Mouse (Mus musculus) myocyte (in vitro differentiated cells): ENCODE measurements around the gene Snx20. TPM values are rescaled to one million over a fixed set of nuclear protein-coding genes. Genes with fewer than 3 reads are reported as not detected.

Experiments used
- H3K27me3 ChIP-seq: one replicate; pipeline ENCODE4 v1.6.1; 2011; ENCODE audit not compliant: control insufficient read depth, insufficient read depth, insufficient read length
- H3K36me3 ChIP-seq: one replicate; pipeline ENCODE4 v1.6.1; 2011; ENCODE audit not compliant: control insufficient read depth, insufficient read depth
- H3K4me2 ChIP-seq: one replicate; pipeline ENCODE4 v1.6.1; 2011; ENCODE audit warnings: low read depth, control low read depth
- H3K4me3 ChIP-seq: one replicate; pipeline ENCODE4 v1.5.1; 2011; ENCODE audit warnings: mild to moderate bottlenecking, control low read depth, moderate library complexity
- H3K79me2 ChIP-seq: one replicate; pipeline ENCODE4 v1.6.1; 2011; ENCODE audit not compliant: control insufficient read depth, insufficient read depth
- H3ac ChIP-seq: one replicate; pipeline ENCODE4 v1.6.1; 2011; ENCODE audit not compliant: control insufficient read depth, insufficient read length
- CEBPB ChIP-seq: IDR thresholded peaks from 2 replicates; pipeline ENCODE4 v1.6.1; 2011; ENCODE audit warnings: mild to moderate bottlenecking, moderate library complexity; ENCODE audit not compliant: poor library complexity, insufficient read depth, severe bottlenecking
- E2F4 ChIP-seq: IDR thresholded peaks from one replicate; pipeline ENCODE4 v1.6.1; 2011; ENCODE audit warnings: mild to moderate bottlenecking, control low read depth, moderate library complexity; ENCODE audit not compliant: insufficient read depth
- MAX ChIP-seq: IDR thresholded peaks from one replicate; pipeline ENCODE4 v1.6.1; 2011; ENCODE audit warnings: low read depth, mild to moderate bottlenecking, control low read depth
- MYOD1 ChIP-seq, 3 experiments: IDR thresholded peaks; one replicate each; pipeline ENCODE4 v1.6.1; 2011; ENCODE audit warnings: control low read depth in 2 of 3, low read depth in 2 of 3, mild to moderate bottlenecking in 2 of 3, moderate library complexity in 1 of 3; ENCODE audit not compliant: insufficient read length in 2 of 3, control insufficient read depth in 1 of 3
- MYOG ChIP-seq, 3 experiments: IDR thresholded peaks; one replicate each; pipeline ENCODE4 v1.6.1; 2011; ENCODE audit warnings: control low read depth in 2 of 3, low read depth in 2 of 3, mild to moderate bottlenecking in 2 of 3; ENCODE audit not compliant: insufficient read length in 2 of 3, control insufficient read depth in 1 of 3, insufficient read depth in 1 of 3
- POLR2A ChIP-seq: IDR thresholded peaks from one replicate; pipeline ENCODE4 v1.6.1; 2011; ENCODE audit warnings: low read depth, mild to moderate bottlenecking, control low read depth, moderate library complexity; ENCODE audit not compliant: insufficient read length
- POLR2AphosphoS2 ChIP-seq: IDR thresholded peaks from one replicate; pipeline ENCODE4 v1.6.1; 2011; ENCODE audit warnings: low read depth, control low read depth; ENCODE audit not compliant: insufficient read length
- REST ChIP-seq: IDR thresholded peaks from one replicate; pipeline ENCODE4 v1.6.1; 2011; ENCODE audit warnings: mild to moderate bottlenecking, control low read depth, moderate library complexity; ENCODE audit not compliant: insufficient read depth, insufficient read length
- SRF ChIP-seq: IDR thresholded peaks from one replicate; pipeline ENCODE4 v1.6.1; 2011; ENCODE audit warnings: low read depth; ENCODE audit not compliant: control insufficient read depth, insufficient read length
- TCF12 ChIP-seq: IDR thresholded peaks from one replicate; pipeline ENCODE4 v1.6.1; 2011; ENCODE audit warnings: mild to moderate bottlenecking, control low read depth; ENCODE audit not compliant: poor library complexity, insufficient read depth, severe bottlenecking
- TCF3 ChIP-seq: IDR thresholded peaks from one replicate; pipeline ENCODE4 v1.6.1; 2011; ENCODE audit warnings: low read depth, control low read depth; ENCODE audit not compliant: insufficient read length
- USF1 ChIP-seq: IDR thresholded peaks from one replicate; pipeline ENCODE4 v1.6.1; 2011; ENCODE audit warnings: low read depth, mild to moderate bottlenecking, control low read depth, moderate library complexity
- polyA plus RNA-seq: library from polyadenylated mRNA; unstranded; fragments of >200 nt; fragmentation: generic; extraction: Trizol; gene quantifications from one replicate; pipeline ENCODE4 v1.2.1, GENCODE M21; 2012; ENCODE audit warnings: missing spikeins

Gene Snx20
- polyA plus RNA-seq, 1 experiment: 0.07 TPM

DNA sequence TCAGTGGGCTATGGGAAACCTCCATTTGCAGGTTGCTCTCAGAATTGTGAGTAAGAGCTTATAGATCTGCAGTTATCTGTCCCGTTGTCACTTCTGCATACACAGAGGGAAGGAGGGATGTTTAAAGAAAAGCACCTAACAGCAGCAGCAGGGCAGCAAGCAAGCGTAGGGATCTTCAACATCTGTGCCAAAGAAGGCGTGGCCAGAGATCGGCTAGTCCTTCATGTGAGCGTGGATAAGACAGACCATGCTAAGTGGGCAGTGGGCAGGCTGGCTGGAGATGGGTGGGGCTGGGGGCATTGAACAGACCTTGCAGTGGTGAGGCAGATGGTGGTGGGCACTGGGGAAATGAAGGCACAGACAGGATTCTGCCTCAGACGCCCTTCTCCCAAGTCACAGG, 45.7 kb downstream of the Snx20 start:
- Histone ChIP-seq H3K36me3 (no peaks in the 10 kb centered on the region), H3K27me3 (peaks cover 56% of the 10 kb centered on the region), H3K4me3 (no peak overlapping the region), H3K79me2 (no peaks in the 10 kb centered on the region), H3ac (no peak overlapping the region), H3K4me2 (no peak overlapping the region)
- TF ChIP-seq MAX (no peak), USF1 (no peak), CEBPB (no peak)

DNA sequence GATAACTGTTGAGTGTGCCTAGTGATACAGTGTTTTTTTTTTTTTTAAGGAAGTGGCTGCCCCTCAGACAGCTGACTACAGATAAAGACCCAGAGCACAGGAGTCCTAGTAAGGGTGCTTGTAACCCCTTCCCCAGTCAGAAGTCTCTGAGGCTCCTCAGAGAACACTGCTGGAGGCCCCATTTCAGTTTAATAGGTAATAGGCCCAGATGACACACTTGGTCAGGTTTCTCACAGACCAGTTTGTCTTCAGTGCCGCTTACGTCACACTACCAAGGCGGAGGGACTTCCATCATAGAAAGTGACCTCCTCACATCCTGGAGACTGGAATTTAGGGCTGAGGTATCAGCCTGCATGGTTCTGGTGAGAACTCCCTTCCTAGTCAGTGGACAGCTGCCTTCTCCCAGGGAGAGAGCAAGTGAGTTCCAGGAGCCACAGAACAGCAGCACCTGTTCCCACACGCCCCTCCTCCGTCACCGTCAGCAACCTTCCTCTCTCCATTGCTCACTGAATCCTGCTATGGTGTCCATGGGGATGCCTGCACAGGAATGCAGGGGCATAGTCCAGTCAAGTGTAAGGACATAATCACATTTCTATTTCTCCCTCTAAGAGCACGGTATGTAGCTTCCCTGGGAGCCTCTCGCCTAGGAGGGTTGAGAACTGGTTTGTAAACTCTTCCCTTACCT, 47.6 kb downstream of the Snx20 start:
- no peaks in the 10 kb centered on the region for H3K79me2 ChIP-seq
- no peak overlapping the region for H3K4me2 ChIP-seq
- H3ac ChIP-seq: no peak overlapping the region
- peak; percentile 15 to 92 (median 73) for TF ChIP-seq MYOG (IDR thresholded peaks at IDR 0.05; ENCODE audit: control insufficient read depth in 1 of 3, insufficient read depth in 1 of 3, insufficient read length in 2 of 3, low read depth in 2 of 3)
- TF ChIP-seq TCF12: no peak
- TF ChIP-seq USF1: no peak
- no peak for TF ChIP-seq SRF
- no peak for TF ChIP-seq POLR2A
- TF ChIP-seq MAX: no peak
- no peak for TF ChIP-seq CEBPB
- peak in 2 of 3 experiments; percentile 63 to 88 for TF ChIP-seq MYOD1 (IDR thresholded peaks at IDR 0.05; ENCODE audit: control insufficient read depth in 1 of 3, insufficient read length in 2 of 3, low read depth in 2 of 3)
- TF ChIP-seq POLR2AphosphoS2: no peak
- no peak for TF ChIP-seq REST
- TF ChIP-seq TCF3: peak; percentile 22
- H3K4me3 ChIP-seq: no peak overlapping the region
- H3K27me3 ChIP-seq: peaks cover 65% of the 10 kb centered on the region
- no peaks in the 10 kb centered on the region for H3K36me3 ChIP-seq

DNA sequence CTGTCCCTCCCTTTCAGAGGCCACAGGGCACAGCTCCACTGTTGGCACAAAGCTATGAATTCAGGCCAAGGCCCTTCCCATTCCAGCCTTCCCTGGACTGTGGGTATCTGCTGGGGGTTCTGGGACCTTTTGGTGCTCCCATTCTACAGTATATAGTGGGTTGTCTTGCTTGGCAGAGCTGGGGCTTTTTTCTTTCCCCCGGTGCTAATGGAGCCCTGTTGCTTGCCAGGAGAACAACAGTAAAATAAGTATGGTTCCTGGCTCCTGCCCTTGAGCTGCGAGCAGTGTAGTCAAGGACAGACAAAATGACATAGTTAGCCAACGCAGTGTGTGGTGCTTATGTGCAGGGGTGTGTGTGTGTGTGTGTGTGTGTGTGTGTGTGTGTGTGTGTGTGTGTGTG, 52.1 kb downstream of the Snx20 start:
- TF ChIP-seq E2F4 (no peak), SRF (no peak), TCF3 (no peak), MAX (no peak), USF1 (no peak), POLR2A (no peak), TCF12 (no peak), MYOG (IDR thresholded peaks at IDR 0.05; ENCODE audit: control insufficient read depth in 1 of 3, insufficient read depth in 1 of 3, insufficient read length in 2 of 3, low read depth in 2 of 3) (no peak), POLR2AphosphoS2 (no peak), MYOD1 (IDR thresholded peaks at IDR 0.05; ENCODE audit: control insufficient read depth in 1 of 3, insufficient read length in 2 of 3, low read depth in 2 of 3) (no peak), CEBPB (no peak), REST (no peak)
- Histone ChIP-seq H3K36me3 (no peaks in the 10 kb centered on the region), H3K27me3 (peaks cover 91% of the 10 kb centered on the region), H3K79me2 (no peaks in the 10 kb centered on the region), H3ac (no peak overlapping the region), H3K4me2 (no peak overlapping the region), H3K4me3 (no peak overlapping the region)

DNA sequence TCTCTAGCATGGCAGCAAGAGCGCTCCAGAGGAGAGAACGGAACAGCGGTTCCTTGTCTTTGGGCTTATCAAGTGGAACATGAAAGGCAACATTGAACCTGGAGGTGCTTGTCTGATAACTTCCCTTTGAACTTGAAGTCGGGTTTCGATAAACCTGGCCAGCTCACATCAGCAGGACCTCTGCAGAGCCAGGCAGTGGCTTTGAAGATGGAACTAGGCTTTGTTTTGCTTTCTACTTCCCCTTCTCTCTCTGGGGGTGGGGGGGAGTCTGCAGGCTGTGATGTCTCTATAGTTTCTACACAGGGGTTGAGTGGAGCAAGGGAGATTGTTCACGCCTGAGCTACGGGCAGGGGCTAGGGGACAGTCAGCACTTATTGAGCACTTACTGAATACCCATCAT, 55.1 kb downstream of the Snx20 start:
- H3K4me3 ChIP-seq: no peak overlapping the region
- H3K79me2 ChIP-seq: no peaks in the 10 kb centered on the region
- TF ChIP-seq CEBPB: no peak
- no peak for TF ChIP-seq POLR2AphosphoS2
- no peak for TF ChIP-seq TCF12
- no peak for TF ChIP-seq USF1
- TF ChIP-seq TCF3: no peak
- TF ChIP-seq MYOG (IDR thresholded peaks at IDR 0.05; ENCODE audit: control insufficient read depth in 1 of 3, insufficient read depth in 1 of 3, insufficient read length in 2 of 3, low read depth in 2 of 3): no peak
- no peak for TF ChIP-seq MYOD1 (IDR thresholded peaks at IDR 0.05; ENCODE audit: control insufficient read depth in 1 of 3, insufficient read length in 2 of 3, low read depth in 2 of 3)
- TF ChIP-seq SRF: no peak
- no peak for TF ChIP-seq E2F4
- TF ChIP-seq POLR2A: no peak
- TF ChIP-seq MAX: no peak
- no peak for TF ChIP-seq REST
- peaks cover 65% of the 10 kb centered on the region for H3K27me3 ChIP-seq
- H3K36me3 ChIP-seq: no peaks in the 10 kb centered on the region
- no peak overlapping the region for H3ac ChIP-seq
- H3K4me2 ChIP-seq: no peak overlapping the region

DNA sequence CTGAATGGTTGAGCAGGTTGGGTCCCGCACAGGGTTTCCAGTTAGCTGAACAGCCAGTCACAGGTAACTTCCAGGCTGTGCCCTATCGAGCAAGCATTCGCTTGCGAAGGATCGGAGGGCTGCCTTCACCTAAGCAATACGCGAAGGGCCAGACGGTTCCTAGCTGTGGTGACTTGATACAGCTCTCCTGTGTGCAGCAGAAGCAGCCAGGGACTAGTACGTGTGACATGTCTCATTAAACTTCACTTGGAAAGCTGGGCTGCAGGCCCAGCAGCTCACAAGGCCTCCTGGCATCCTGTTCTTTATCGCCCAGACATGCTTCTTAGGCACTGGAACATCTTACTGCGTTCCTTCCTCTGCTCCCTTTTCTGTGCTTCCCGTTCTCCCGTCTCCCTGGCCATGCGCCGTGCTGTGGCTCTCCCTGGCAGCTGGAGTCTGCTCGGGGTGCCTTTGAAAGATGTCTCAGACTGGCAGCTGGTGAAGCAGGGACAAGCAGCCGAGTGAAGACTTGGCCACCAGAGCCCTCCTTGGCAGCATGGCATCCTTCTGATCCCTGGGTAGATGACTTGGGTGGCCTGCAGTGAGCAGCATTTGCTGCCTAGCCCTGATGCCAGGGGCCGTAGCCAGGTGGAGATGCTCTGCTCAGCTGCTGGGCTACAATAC, 56.1 kb downstream of the Snx20 start:
- peaks cover 55% of the 10 kb centered on the region for H3K27me3 ChIP-seq
- no peak for TF ChIP-seq POLR2A
- TF ChIP-seq TCF12: no peak
- no peak for TF ChIP-seq USF1
- peak; percentile 4 to 62 (median 48) for TF ChIP-seq MYOG (IDR thresholded peaks at IDR 0.05; ENCODE audit: control insufficient read depth in 1 of 3, insufficient read depth in 1 of 3, insufficient read length in 2 of 3, low read depth in 2 of 3)
- TF ChIP-seq POLR2AphosphoS2: no peak
- H3ac ChIP-seq: no peak overlapping the region
- H3K4me3 ChIP-seq: no peak overlapping the region
- H3K4me2 ChIP-seq: no peak overlapping the region
- no peaks in the 10 kb centered on the region for H3K36me3 ChIP-seq
- no peaks in the 10 kb centered on the region for H3K79me2 ChIP-seq
